Mouse (Mus musculus) hindbrain, embryonic 10.5 days (tissue): Measurements from ENCODE around the gene Gjb5. TPM values are rescaled to one million over a fixed set of nuclear protein-coding genes. Genes with fewer than 3 reads are reported as not detected.

Source experiments
- DNase-seq: peaks from one replicate; pipeline ENCODE4 v3.0.0-alpha.2; 2017; ENCODE audit warnings: low spot score
- H3K27ac ChIP-seq: fragments of 300-500 bp; sonication (generic); 2 replicates; pipeline ENCODE4 v1.5.1; 2016; ENCODE audit warnings: mild to moderate bottlenecking, moderate library complexity
- H3K27me3 ChIP-seq: fragments of 300-500 bp; sonication (generic); 2 replicates; pipeline ENCODE4 v1.6.1; 2016; ENCODE audit warnings: mild to moderate bottlenecking; ENCODE audit not compliant: poor library complexity, insufficient read depth, severe bottlenecking
- H3K36me3 ChIP-seq: fragments of 300-500 bp; sonication (generic); 2 replicates; pipeline ENCODE4 v1.6.1; 2016; ENCODE audit warnings: mild to moderate bottlenecking, moderate library complexity
- H3K4me1 ChIP-seq: fragments of 300-500 bp; sonication (generic); replicated peaks from 2 replicates; pipeline ENCODE4 v1.6.1; 2016; ENCODE audit warnings: mild to moderate bottlenecking
- H3K4me3 ChIP-seq: fragments of 300-500 bp; sonication (generic); 2 replicates; pipeline ENCODE4 v1.5.1; 2016; ENCODE audit warnings: mild to moderate bottlenecking, moderate library complexity
- H3K9me3 ChIP-seq: fragments of 300-500 bp; sonication (generic); 2 replicates; pipeline ENCODE4 v1.6.1; 2016; ENCODE audit warnings: mild to moderate bottlenecking, moderate library complexity
- WGBS: fragments of 180-500 bp; shearing (Covaris S2); methylation state at CpG from one replicate; pipeline ENCODE4 v1.1.7; 2016; 5-methylcytosine and 5-hydroxymethylcytosine counted together
- polyA plus RNA-seq: library from polyadenylated mRNA; unstranded; fragments of >200 nt; fragmentation: Nextera tagmentation; extraction: Ambion mirVana; gene quantifications from 2 replicates; pipeline ENCODE4 v1.2.1, GENCODE M21; 2016

The Gjb5 gene
- polyA plus RNA-seq, 1 experiment from 2014 or later, result 0.85 TPM

- no peak overlapping the region for H3K27ac ChIP-seq
- DNase-seq, result no peak
- peaks cover 21% of the 10 kb centered on the region for H3K4me1 ChIP-seq
- WGBS, result 89% methylated on average over 5 of the region's 5 CpGs
- peaks cover 4% of the 10 kb centered on the region for H3K27me3 ChIP-seq
- H3K36me3 ChIP-seq, result no peaks in the 10 kb centered on the region
- no peak overlapping the region for H3K4me3 ChIP-seq
- no peaks in the 10 kb centered on the region for H3K9me3 ChIP-seq
Measured at GRCm38 (mm10) chr4:127337668-127338067, 20.3 kb downstream of the Gjb5 start.

GRCm38 (mm10) chr4:127334870-127335504 lies 23.0 kb downstream of the Gjb5 start:
- H3K9me3 ChIP-seq, result no peaks in the 10 kb centered on the region
- DNase-seq, result no peak
- H3K27ac ChIP-seq, result peak overlapping the region; percentile 40; the same call in 1 of the 2 replicates
- no peaks in the 10 kb centered on the region for H3K36me3 ChIP-seq
- H3K4me3 ChIP-seq, result no peak overlapping the region
- H3K4me1 ChIP-seq, result peaks cover 48% of the 10 kb centered on the region
- 42% methylated on average over 5 of the region's 5 CpGs for whole genome bisulfite sequencing
- peaks cover 31% of the 10 kb centered on the region for H3K27me3 ChIP-seq

DNA sequence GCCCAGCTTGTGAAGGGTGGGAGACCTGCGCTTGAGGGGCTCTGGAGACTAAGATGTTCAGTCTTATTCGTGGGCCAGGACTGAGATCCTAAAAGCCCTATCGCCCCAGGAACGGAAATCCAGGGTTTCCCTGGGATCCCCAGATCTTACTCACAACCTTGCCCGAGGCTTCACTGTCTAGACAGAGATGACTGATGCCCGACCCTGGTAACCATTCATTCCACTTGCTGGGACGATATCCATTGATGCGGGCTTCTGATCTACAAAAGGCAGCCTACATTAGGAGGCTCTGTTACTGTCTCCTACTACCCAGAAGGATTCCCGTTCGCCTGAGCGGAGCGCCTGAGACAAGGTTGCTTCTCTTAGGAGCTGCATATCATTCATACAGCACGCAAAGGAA lies 26.8 kb downstream of the Gjb5 start:
- Histone ChIP-seq H3K27ac (no peak overlapping the region), H3K4me1 (peaks cover 60% of the 10 kb centered on the region), H3K27me3 (peaks cover 65% of the 10 kb centered on the region), H3K36me3 (no peaks in the 10 kb centered on the region), H3K9me3 (no peaks in the 10 kb centered on the region), H3K4me3 (peak overlapping the region; percentile 43; the same call in 1 of the 2 replicates)
- DNase-seq, result no peak
- 19% methylated on average over 13 of the region's 13 CpGs for WGBS

- WGBS, result 2% methylated on average over 49 of the region's 49 CpGs
- peak within 1 kb of the TSS; percentile 43 for H3K4me3 ChIP-seq
- H3K27ac ChIP-seq, result peak within 1 kb of the TSS; percentile 59
- H3K4me1 ChIP-seq, result peaks cover 60% of the 10 kb centered on the region
- DNase-seq, result peak; percentile 48
- no peaks in the 10 kb centered on the region for H3K36me3 ChIP-seq
- peaks cover 72% of the 10 kb centered on the region for H3K27me3 ChIP-seq
- H3K9me3 ChIP-seq, result no peaks in the 10 kb centered on the region
Measured at GRCm38 (mm10) chr4:127330181-127331100, 27.5 kb downstream of the Gjb5 start, which contains the start of gene Gjb3. Gjb3 (minus strand) TSS chr4:127330844.

GRCm38 (mm10) chr4:127329751-127330150 lies 28.2 kb downstream of the Gjb5 start:
- DNase-seq, result no peak
- H3K4me3 ChIP-seq, result peak overlapping the region; percentile 43
- H3K9me3 ChIP-seq, result no peaks in the 10 kb centered on the region
- no peaks in the 10 kb centered on the region for H3K36me3 ChIP-seq
- no peak overlapping the region; the same call in 1 of the 2 replicates for H3K27ac ChIP-seq
- H3K27me3 ChIP-seq, result peaks cover 78% of the 10 kb centered on the region
- peaks cover 56% of the 10 kb centered on the region for H3K4me1 ChIP-seq
- 3% methylated on average over 13 of the region's 13 CpGs for WGBS

GRCm38 (mm10) chr4:127329046-127329445 lies 28.9 kb downstream of the Gjb5 start:
- Histone ChIP-seq H3K4me3 (no peak overlapping the region), H3K4me1 (peaks cover 54% of the 10 kb centered on the region), H3K27ac (no peak overlapping the region; the same call in 1 of the 2 replicates), H3K27me3 (peaks cover 84% of the 10 kb centered on the region), H3K9me3 (no peaks in the 10 kb centered on the region), H3K36me3 (no peaks in the 10 kb centered on the region)
- DNase-seq, result no peak
- 17% methylated on average over 3 of the region's 3 CpGs for WGBS

- Histone ChIP-seq H3K27ac (no peak overlapping the region), H3K36me3 (no peaks in the 10 kb centered on the region), H3K4me3 (no peak overlapping the region), H3K9me3 (no peaks in the 10 kb centered on the region), H3K27me3 (peaks cover 84% of the 10 kb centered on the region), H3K4me1 (peaks cover 47% of the 10 kb centered on the region)
- no peak for DNase-seq
- 66% methylated on average over 7 of the region's 7 CpGs for WGBS
Measured at GRCm38 (mm10) chr4:127328378-127328777, 29.6 kb downstream of the Gjb5 start.

- no peaks in the 10 kb centered on the region for H3K9me3 ChIP-seq
- no peak overlapping the region for H3K4me3 ChIP-seq
- 80% methylated on average over 6 of the region's 6 CpGs for WGBS
- no peak for DNase-seq
- peaks cover 42% of the 10 kb centered on the region for H3K4me1 ChIP-seq
- H3K27ac ChIP-seq, result no peak overlapping the region
- peaks cover 80% of the 10 kb centered on the region for H3K27me3 ChIP-seq
- no peaks in the 10 kb centered on the region for H3K36me3 ChIP-seq
Measured at GRCm38 (mm10) chr4:127327749-127328148, 30.2 kb downstream of the Gjb5 start.

GRCm38 (mm10) chr4:127327258-127327657 lies 30.7 kb downstream of the Gjb5 start:
- no peak overlapping the region for H3K4me3 ChIP-seq
- 70% methylated on average over 7 of the region's 7 CpGs for WGBS
- no peak for DNase-seq
- H3K27ac ChIP-seq, result no peak overlapping the region
- no peaks in the 10 kb centered on the region for H3K9me3 ChIP-seq
- peaks cover 37% of the 10 kb centered on the region for H3K4me1 ChIP-seq
- H3K27me3 ChIP-seq, result peaks cover 75% of the 10 kb centered on the region
- H3K36me3 ChIP-seq, result no peaks in the 10 kb centered on the region

- peaks cover 55% of the 10 kb centered on the region for H3K27me3 ChIP-seq
- WGBS, result 87% methylated on average over 5 of the region's 5 CpGs
- H3K36me3 ChIP-seq, result no peaks in the 10 kb centered on the region
Measured at GRCm38 (mm10) chr4:127325276-127325675, 32.7 kb downstream of the Gjb5 start.

DNA sequence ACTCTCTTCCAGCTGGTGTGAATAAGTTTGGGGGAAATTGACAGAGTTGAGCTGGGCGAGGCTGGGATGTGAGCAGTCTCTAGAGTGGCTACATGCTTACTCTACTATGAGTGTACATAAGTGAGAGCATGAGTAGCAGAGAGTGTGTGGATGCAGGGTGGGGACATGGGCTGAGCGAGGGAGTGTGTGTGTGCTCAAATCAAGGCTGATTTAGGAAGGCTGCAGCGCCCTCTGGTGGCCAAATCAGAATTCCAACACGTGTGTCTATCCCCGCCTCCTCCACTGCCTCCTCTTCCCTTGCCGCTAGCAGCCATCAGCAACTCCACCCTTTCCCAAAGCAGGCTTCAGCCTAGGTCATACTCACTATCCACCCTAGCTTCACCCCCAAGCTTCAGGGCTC lies 33.2 kb downstream of the Gjb5 start:
- Histone ChIP-seq H3K27ac (no peak overlapping the region), H3K27me3 (peaks cover 50% of the 10 kb centered on the region), H3K36me3 (no peaks in the 10 kb centered on the region), H3K4me1 (peaks cover 12% of the 10 kb centered on the region), H3K9me3 (no peaks in the 10 kb centered on the region), H3K4me3 (no peak overlapping the region)
- 11% methylated on average over 6 of the region's 6 CpGs for WGBS
- DNase-seq, result peak; percentile 86

More at GRCm38 (mm10) chr4:127325276-127325675, 32.7 kb downstream of the Gjb5 start:
- no peak overlapping the region for H3K4me3 ChIP-seq
- peaks cover 18% of the 10 kb centered on the region for H3K4me1 ChIP-seq
- H3K9me3 ChIP-seq, result no peaks in the 10 kb centered on the region
- H3K27ac ChIP-seq, result no peak overlapping the region
- DNase-seq, result no peak

DNA sequence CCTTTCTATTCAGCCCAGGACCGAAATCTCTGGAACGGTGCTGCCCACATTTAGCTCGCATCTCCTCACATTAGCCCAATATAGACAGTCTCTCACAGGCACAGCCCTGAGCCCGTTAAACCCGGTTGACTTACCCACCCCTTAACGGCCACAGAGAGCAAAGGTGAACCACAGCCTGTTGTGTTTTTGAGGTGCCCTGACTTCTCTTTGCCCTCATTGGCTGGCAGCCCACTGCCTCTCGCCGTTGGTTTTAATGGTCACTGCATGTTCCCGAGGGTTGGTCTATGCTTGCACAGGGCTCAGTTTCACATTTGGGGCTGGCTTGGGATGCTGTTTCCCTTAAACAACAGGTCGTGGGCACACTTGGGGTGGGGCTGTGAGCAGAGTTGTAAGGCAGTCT lies 33.7 kb downstream of the Gjb5 start:
- peaks cover 8% of the 10 kb centered on the region for H3K4me1 ChIP-seq
- H3K27ac ChIP-seq, result no peak overlapping the region
- no peaks in the 10 kb centered on the region for H3K36me3 ChIP-seq
- no peaks in the 10 kb centered on the region for H3K9me3 ChIP-seq
- H3K4me3 ChIP-seq, result no peak overlapping the region
- peaks cover 46% of the 10 kb centered on the region for H3K27me3 ChIP-seq
- DNase-seq, result no peak
- WGBS, result 81% methylated on average over 10 of the region's 10 CpGs

DNA sequence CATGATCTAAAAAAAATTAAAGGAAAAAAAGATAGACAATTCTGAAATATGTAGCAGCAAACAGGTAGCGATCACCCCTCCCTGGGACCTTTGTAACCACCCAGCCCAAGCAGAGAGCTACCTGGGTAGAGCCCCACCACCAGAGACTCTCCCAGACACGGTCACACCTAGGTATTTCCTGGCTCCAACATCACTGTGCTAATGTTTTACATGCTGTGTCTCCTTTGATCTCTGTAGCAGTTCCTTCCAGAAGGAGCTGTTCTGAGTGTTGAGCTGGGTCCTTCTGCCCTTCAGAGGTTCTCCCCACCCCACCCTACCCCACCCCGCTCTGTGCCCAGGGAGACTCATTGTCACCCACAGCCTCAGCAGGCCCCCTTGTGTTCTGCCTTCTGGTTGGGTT lies 34.3 kb downstream of the Gjb5 start:
- no peak overlapping the region for H3K27ac ChIP-seq
- H3K4me1 ChIP-seq, result peaks cover 3% of the 10 kb centered on the region; the same call in 1 of the 2 replicates
- H3K4me3 ChIP-seq, result no peak overlapping the region
- H3K27me3 ChIP-seq, result peaks cover 39% of the 10 kb centered on the region
- 83% methylated on average over 3 of the region's 3 CpGs for WGBS
- H3K9me3 ChIP-seq, result no peaks in the 10 kb centered on the region
- H3K36me3 ChIP-seq, result no peaks in the 10 kb centered on the region
- DNase-seq, result no peak
